Mouse (Mus musculus): ENCODE results near the gene Olfr814.
"Not testable (repeated sequence)": the region's sequence is repeated elsewhere in the genome, so short reads cannot be mapped to it uniquely, and the experiment has no call there.

Olfr814 gene

GRCm38 (mm10) chr10:129879751-129880150, at the start of gene Olfr814:
Olfr814 (minus strand) TSS chr10:129879851.
- DNase-seq, result not testable (repeated sequence)

- no peak for DNase-seq
Measured at GRCm38 (mm10) chr10:129915497-129915896, 35.8 kb upstream of the Olfr814 start, which contains the start of gene Olfr816. Olfr816 (minus strand) TSS chr10:129915597.

GRCm38 (mm10) chr10:129905767-129906166, 26.1 kb upstream of the Olfr814 start, which contains the start of gene Olfr815:
Olfr815 (minus strand) TSS chr10:129905867.
- not testable (repeated sequence) for DNase-seq

GRCm38 (mm10) chr10:129885934-129886333, 6.3 kb upstream of the Olfr814 start:
- no peak for DNase-seq

GRCm38 (mm10) chr10:129885496-129885895, 5.8 kb upstream of the Olfr814 start:
- DNase-seq, result not testable (repeated sequence)

- DNase-seq, result no peak
Measured at GRCm38 (mm10) chr10:129855067-129855466, 24.6 kb downstream of the Olfr814 start, which contains the start of gene Olfr813. Olfr813 (plus strand) TSS chr10:129855367.

GRCm38 (mm10) chr10:129847343-129847742, 32.3 kb downstream of the Olfr814 start:
- no peak for DNase-seq

- no peak for DNase-seq
Measured at GRCm38 (mm10) chr10:129845994-129846393, 33.7 kb downstream of the Olfr814 start, which contains the start of gene Olfr812. Olfr812 (minus strand) TSS chr10:129846094.

Data from kidney, adult 18-20 months (tissue).